In the genomic region with DNA sequence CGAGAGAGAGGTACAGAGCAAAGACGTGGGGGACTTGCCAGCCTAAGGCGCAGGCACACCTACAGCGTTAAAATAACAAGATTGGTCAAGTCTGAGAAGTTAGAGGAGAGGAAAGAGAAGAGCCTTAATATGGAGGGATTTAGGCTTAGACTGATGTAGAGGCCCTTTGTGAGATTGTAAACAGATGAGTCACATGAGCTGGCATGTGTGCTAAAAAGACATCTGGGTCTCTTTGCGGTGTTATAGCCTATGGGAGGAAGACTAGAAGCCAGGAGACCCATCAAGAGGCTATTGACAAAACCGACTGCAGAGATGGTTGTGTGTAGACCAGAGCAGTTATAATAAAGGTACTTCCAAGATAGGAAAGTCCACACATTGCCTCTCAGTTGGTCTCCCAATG, we compare ENCODE assay signal across 20 mouse cellular contexts.
DNase-seq lines count a peak whose midpoint lies in the region; ATAC-seq lines count a peak whose summit lies in the region.
"Had no signal": no experiment of that assay in that cellular context is flagged by ENCODE, and none has a peak within 500 bp of the region (broad histone marks: within the 10 kb centered on the region; RNA-seq: fewer than 3 reads in every experiment).

No protein-coding gene starts in this region.

- WGBS in embryonic facial prominence, embryonic 12.5 days = 81% methylated on average over 6 of the region's 6 CpGs
- 91% methylated on average over 6 of the region's 6 CpGs for WGBS in embryonic facial prominence, embryonic 10.5 days
- 93% methylated on average over 6 of the region's 6 CpGs for WGBS in limb, embryonic 10.5 days
- 70% methylated on average over 6 of the region's 6 CpGs for WGBS in limb, embryonic 13.5 days
- WGBS in forebrain, embryonic 10.5 days = 93% methylated on average over 6 of the region's 6 CpGs
- 93% methylated on average over 6 of the region's 6 CpGs for WGBS in liver, embryonic 11.5 days

- no peaks in the 10 kb centered on the region for H3K27me3 ChIP-seq in embryonic facial prominence, embryonic 12.5 days
- H3K27me3 ChIP-seq in embryonic facial prominence, embryonic 10.5 days (replicated peaks; ENCODE audit: low read depth, poor library complexity, severe bottlenecking) = no peaks in the 10 kb centered on the region
- H3K27me3 ChIP-seq in limb, embryonic 10.5 days (ENCODE audit: low read depth, poor library complexity, severe bottlenecking) = no peaks in the 10 kb centered on the region
- no peaks in the 10 kb centered on the region for H3K27me3 ChIP-seq in limb, embryonic 13.5 days
- H3K27me3 ChIP-seq in forebrain, embryonic 10.5 days (ENCODE audit: poor library complexity, severe bottlenecking) = no peaks in the 10 kb centered on the region
- no peaks in the 10 kb centered on the region for H3K27me3 ChIP-seq in liver, embryonic 11.5 days (replicated peaks; ENCODE audit: control insufficient read depth, insufficient read depth, low read length)
- H3K27me3 ChIP-seq: forebrain, embryonic 12.5 days; Patski had no signal

- H3K9me3 ChIP-seq in embryonic facial prominence, embryonic 12.5 days = no peaks in the 10 kb centered on the region
- H3K9me3 ChIP-seq in embryonic facial prominence, embryonic 10.5 days = no peaks in the 10 kb centered on the region
- H3K9me3 ChIP-seq in limb, embryonic 10.5 days (replicated peaks) = no peaks in the 10 kb centered on the region
- no peaks in the 10 kb centered on the region for H3K9me3 ChIP-seq in limb, embryonic 13.5 days
- H3K9me3 ChIP-seq in forebrain, embryonic 10.5 days = no peaks in the 10 kb centered on the region
- H3K9me3 ChIP-seq in liver, embryonic 11.5 days (ENCODE audit: control insufficient read depth, low read length) = no peaks in the 10 kb centered on the region
- H3K9me3 ChIP-seq: forebrain, embryonic 12.5 days had no signal

- H3K36me3 ChIP-seq in embryonic facial prominence, embryonic 12.5 days = no peaks in the 10 kb centered on the region
- H3K36me3 ChIP-seq in embryonic facial prominence, embryonic 10.5 days (replicated peaks) = no peaks in the 10 kb centered on the region
- H3K36me3 ChIP-seq in limb, embryonic 10.5 days = no peaks in the 10 kb centered on the region
- H3K36me3 ChIP-seq in limb, embryonic 13.5 days = 0 out of 2 replicates have a peak, but pooled peaks cover 12% of the 10 kb centered on the region
- H3K36me3 ChIP-seq in forebrain, embryonic 10.5 days (replicated peaks) = no peaks in the 10 kb centered on the region
- no peaks in the 10 kb centered on the region for H3K36me3 ChIP-seq in liver, embryonic 11.5 days (ENCODE audit: control insufficient read depth, insufficient read depth, low read length)
- H3K36me3 ChIP-seq: forebrain, embryonic 12.5 days had no signal

- H3K27ac ChIP-seq in embryonic facial prominence, embryonic 12.5 days = 0 out of 2 replicates have a peak overlapping the region, but pooled peaks have one; percentile 30
- no peak overlapping the region for H3K27ac ChIP-seq in embryonic facial prominence, embryonic 10.5 days (replicated peaks)
- peak overlapping the region; percentile 27; the same call in 1 of the 2 replicates for H3K27ac ChIP-seq in limb, embryonic 10.5 days
- no peak overlapping the region for H3K27ac ChIP-seq in limb, embryonic 13.5 days
- H3K27ac ChIP-seq in forebrain, embryonic 10.5 days = no peak overlapping the region
- no peak overlapping the region for H3K27ac ChIP-seq in liver, embryonic 11.5 days (ENCODE audit: low read depth, low read length)
- H3K27ac ChIP-seq: forebrain, embryonic 12.5 days had no signal

- H3K4me2 ChIP-seq in embryonic facial prominence, embryonic 12.5 days (replicated peaks) = no peak overlapping the region
- H3K4me2 ChIP-seq in limb, embryonic 13.5 days (replicated peaks) = peak overlapping the region; percentile 24; the same call in 1 of the 2 replicates
- H3K4me2 ChIP-seq in liver, embryonic 11.5 days = no peak overlapping the region
- H3K4me2 ChIP-seq: forebrain, embryonic 12.5 days had no signal

- no peak overlapping the region for H3K4me3 ChIP-seq in embryonic facial prominence, embryonic 12.5 days
- H3K4me3 ChIP-seq in embryonic facial prominence, embryonic 10.5 days = no peak overlapping the region
- no peak overlapping the region for H3K4me3 ChIP-seq in limb, embryonic 10.5 days
- no peak overlapping the region for H3K4me3 ChIP-seq in limb, embryonic 13.5 days
- no peak overlapping the region for H3K4me3 ChIP-seq in forebrain, embryonic 10.5 days
- H3K4me3 ChIP-seq in liver, embryonic 11.5 days (ENCODE audit: low read depth, low read length) = no peak overlapping the region
- H3K4me3 ChIP-seq: forebrain, embryonic 12.5 days had no signal

- no peak for ATAC-seq in embryonic facial prominence, embryonic 12.5 days (ENCODE audit: insufficient number of reproducible peaks, insufficient read depth, low FRiP score, low TSS enrichment)
- no peak for ATAC-seq in limb, embryonic 13.5 days (ENCODE audit: low FRiP score, low read depth)
- no peak for ATAC-seq in liver, embryonic 11.5 days (replicated peaks; ENCODE audit: low FRiP score)
- ATAC-seq: activated CD4-positive, CD25-positive, alpha-beta regulatory T cell, adult 4 months; forebrain, embryonic 14.5 days; forebrain, embryonic 16.5 days; Patski had no signal

- no peak for DNase-seq in embryonic facial prominence, embryonic 10.5 days (ENCODE audit: low spot score)
- DNase-seq in 3T3-L1 (ENCODE audit: low read depth, low spot score) = peak; percentile 68
- no peak for DNase-seq in limb, embryonic 10.5 days (ENCODE audit: low spot score)
- DNase-seq in forebrain, embryonic 10.5 days (ENCODE audit: extremely low spot score, low spot score) = no peak
- DNase-seq in liver, embryonic 11.5 days (ENCODE audit: low spot score) = no peak
- DNase-seq: adrenal gland, adult 8-10 months; adrenal gland, postnatal 14 days; adrenal gland, postnatal 36 days; cerebellum, adult 11-12 months; cerebellum, adult 2 months; cerebellum, adult 9-10 months; cerebellum, postnatal 10 days; cerebellum, postnatal 25 days had no signal

- H3K9ac ChIP-seq in embryonic facial prominence, embryonic 12.5 days = no peak overlapping the region
- H3K9ac ChIP-seq in limb, embryonic 13.5 days = no peak overlapping the region
- no peak overlapping the region for H3K9ac ChIP-seq in liver, embryonic 11.5 days (ENCODE audit: low read depth, low read length)
- H3K9ac ChIP-seq: forebrain, embryonic 12.5 days had no signal

- H3K4me1 ChIP-seq in embryonic facial prominence, embryonic 12.5 days = peaks cover 9% of the 10 kb centered on the region; the same call in 1 of the 2 replicates
- H3K4me1 ChIP-seq in embryonic facial prominence, embryonic 10.5 days = peaks cover 11% of the 10 kb centered on the region
- peaks cover 27% of the 10 kb centered on the region for H3K4me1 ChIP-seq in limb, embryonic 10.5 days
- H3K4me1 ChIP-seq in limb, embryonic 13.5 days = peaks cover 21% of the 10 kb centered on the region
- peaks cover 14% of the 10 kb centered on the region for H3K4me1 ChIP-seq in forebrain, embryonic 10.5 days
- H3K4me1 ChIP-seq in liver, embryonic 11.5 days (replicated peaks; ENCODE audit: control insufficient read depth, insufficient read depth, low read length) = no peaks in the 10 kb centered on the region

Comparison
In these comparisons a context has a peak if more than half of its experiments do, and no peak if none do; other contexts are left out.
1. H3K27ac ChIP-seq: peak in embryonic facial prominence, embryonic 12.5 days (single experiment) and limb, embryonic 10.5 days (single experiment); none in embryonic facial prominence, embryonic 10.5 days (single experiment), limb, embryonic 13.5 days (single experiment), forebrain, embryonic 10.5 days (single experiment) and liver, embryonic 11.5 days (single experiment).